ENCODE assay signal across 14 mouse cellular contexts in genomic region chr10:86416806-86417205, GRCm38 (mm10).
DNase-seq lines count a peak whose midpoint lies in the region; ATAC-seq and TF ChIP-seq lines count a peak whose summit lies in the region.
"Had no signal": no experiment of that assay in that cellular context is flagged by ENCODE, and none has a peak within 500 bp of the region (broad histone marks: within the 10 kb centered on the region; RNA-seq: fewer than 3 reads in every experiment).

No protein-coding gene starts in this region.

- no peak overlapping the region for H3K27ac ChIP-seq in heart, embryonic 12.5 days (ENCODE audit: poor library complexity, severe bottlenecking)
- H3K27ac ChIP-seq in thymus, adult 2 months (ENCODE audit: control insufficient read depth, insufficient read depth, low read length), result no peak overlapping the region
- no peak overlapping the region for H3K27ac ChIP-seq in forebrain, embryonic 15.5 days (replicated peaks)
- H3K27ac ChIP-seq: forebrain, embryonic 10.5 days; hindbrain, embryonic 12.5 days; layer of hippocampus, adult 2 months; neural tube, embryonic 13.5 days had no signal

- no peak overlapping the region for H3K4me3 ChIP-seq in heart, embryonic 12.5 days
- no peak overlapping the region for H3K4me3 ChIP-seq in thymus, adult 2 months (ENCODE audit: control insufficient read depth, insufficient read depth, low read length)
- no peak overlapping the region for H3K4me3 ChIP-seq in forebrain, embryonic 15.5 days
- H3K4me3 ChIP-seq: forebrain, embryonic 10.5 days; hindbrain, embryonic 12.5 days; layer of hippocampus, adult 2 months; neural tube, embryonic 13.5 days had no signal

- peak; percentile 19 for DNase-seq in urinary bladder, postnatal 14 days (ENCODE audit: low spot score)
- no peak for DNase-seq in urinary bladder, adult 2 months (ENCODE audit: low spot score)
- DNase-seq in lung, adult 18-20 months, result peak; percentile 55
- no peak for DNase-seq in thymus, adult 2 months
- DNase-seq in thymus, postnatal 4 days, result no peak
- DNase-seq: adrenal gland, postnatal 10 days; kidney, adult 11 months had no signal

- TF ChIP-seq POLR2A in thymus, adult 2 months (IDR thresholded peaks at IDR 0.05; ENCODE audit: control insufficient read depth, extremely low read depth, insufficient read depth, low read length, poor library complexity), result no peak

- no peaks in the 10 kb centered on the region for H3K27me3 ChIP-seq in heart, embryonic 12.5 days (replicated peaks)
- H3K27me3 ChIP-seq in thymus, adult 2 months (ENCODE audit: control insufficient read depth, insufficient read depth, low read length), result no peaks in the 10 kb centered on the region
- H3K27me3 ChIP-seq in forebrain, embryonic 15.5 days, result no peaks in the 10 kb centered on the region
- H3K27me3 ChIP-seq: hindbrain, embryonic 12.5 days; neural tube, embryonic 13.5 days had no signal

- no peak overlapping the region for H3K9ac ChIP-seq in heart, embryonic 12.5 days
- no peak overlapping the region for H3K9ac ChIP-seq in forebrain, embryonic 15.5 days (replicated peaks)
- H3K9ac ChIP-seq: hindbrain, embryonic 12.5 days; neural tube, embryonic 13.5 days had no signal

- H3K4me2 ChIP-seq in heart, embryonic 12.5 days, result no peak overlapping the region
- H3K4me2 ChIP-seq in forebrain, embryonic 15.5 days (replicated peaks), result no peak overlapping the region
- H3K4me2 ChIP-seq: hindbrain, embryonic 12.5 days; neural tube, embryonic 13.5 days had no signal

- no peak for TF ChIP-seq CTCF in thymus, adult 2 months (IDR thresholded peaks at IDR 0.05; ENCODE audit: borderline replicate concordance, control insufficient read depth, extremely low read depth, insufficient read depth, low read length, poor library complexity)

- ATAC-seq in heart, embryonic 12.5 days (ENCODE audit: insufficient number of reproducible peaks, low FRiP score), result peak; percentile 29; the same call in 1 of the 2 replicates
- no peak for ATAC-seq in forebrain, embryonic 15.5 days (replicated peaks)
- ATAC-seq: midbrain, embryonic 16.5 days had no signal

- H3K9me3 ChIP-seq in heart, embryonic 12.5 days (replicated peaks), result no peaks in the 10 kb centered on the region
- H3K9me3 ChIP-seq in forebrain, embryonic 15.5 days, result no peaks in the 10 kb centered on the region
- H3K9me3 ChIP-seq: forebrain, embryonic 10.5 days; hindbrain, embryonic 12.5 days; neural tube, embryonic 13.5 days had no signal

- no peaks in the 10 kb centered on the region for H3K36me3 ChIP-seq in heart, embryonic 12.5 days
- no peaks in the 10 kb centered on the region for H3K36me3 ChIP-seq in thymus, adult 2 months (ENCODE audit: control insufficient read depth, insufficient read depth, low read length)
- no peaks in the 10 kb centered on the region for H3K36me3 ChIP-seq in forebrain, embryonic 15.5 days
- H3K36me3 ChIP-seq: forebrain, embryonic 10.5 days; hindbrain, embryonic 12.5 days; neural tube, embryonic 13.5 days had no signal

- 19% methylated on average over 8 of the region's 8 CpGs for WGBS in heart, embryonic 12.5 days
- 90% methylated on average over 8 of the region's 8 CpGs for WGBS in thymus, adult 2 months
- WGBS in forebrain, embryonic 15.5 days, result 82% methylated on average over 8 of the region's 8 CpGs

- peaks cover 28% of the 10 kb centered on the region for H3K4me1 ChIP-seq in heart, embryonic 12.5 days (replicated peaks)
- no peaks in the 10 kb centered on the region for H3K4me1 ChIP-seq in thymus, adult 2 months (replicated peaks; ENCODE audit: control insufficient read depth, insufficient read depth, low read length)
- H3K4me1 ChIP-seq in forebrain, embryonic 15.5 days, result no peaks in the 10 kb centered on the region
- H3K4me1 ChIP-seq: forebrain, embryonic 10.5 days; hindbrain, embryonic 12.5 days; neural tube, embryonic 13.5 days had no signal

Comparison
In these comparisons a context has a peak if more than half of its experiments do, and no peak if none do; other contexts are left out.
1. DNase-seq: peak in urinary bladder, postnatal 14 days (single experiment) and lung, adult 18-20 months (2 of 2); none in urinary bladder, adult 2 months (single experiment), thymus, adult 2 months (single experiment) and thymus, postnatal 4 days (single experiment).